Mouse (Mus musculus) gastrocnemius, postnatal 14 days (tissue): ENCODE data around the gene Arhgap25. TPM values are rescaled to one million over a fixed set of nuclear protein-coding genes. Genes with fewer than 3 reads are reported as not detected.
"Not testable (repeated sequence)": the region's sequence is repeated elsewhere in the genome, so short reads cannot be mapped to it uniquely, and the experiment has no call there.

ENCODE experiments used
- DNase-seq: peaks from one replicate; pipeline ENCODE4 v3.0.0; 2021; ENCODE audit warnings: mixed read lengths
- intact Hi-C: fragments of 180-260 bp; cut with DNase I; formaldehyde crosslinking; loops from one replicate; pipeline ENCODE4 v1.15.1; 2025; ENCODE audit warnings: low total_unique reads
- long read RNA-seq, 2 experiments: library from polyadenylated mRNA; stranded (forward); transcript quantifications; one replicate each; pipeline ENCODE4 v2.0.0; 2021
- total RNA-seq, 2 experiments: library from RNA; stranded (reverse); gene quantifications; 2 replicates each; pipeline ENCODE4 v1.2.3; 2021

The Arhgap25 gene
- 1 to 10 TPM; 2.1 to 2.9 TPM for total RNA-seq
- long read RNA-seq, experiment 1, partial matches to known transcripts: 2 of 4 reads
- long read RNA-seq, experiment 1, other reads (novel, unspliced or antisense): 0 of 4 reads
- long read RNA-seq, experiment 2, partial matches to known transcripts: 5 of 9 reads
- long read RNA-seq, experiment 2, other reads (novel, unspliced or antisense): 2 of 9 reads

GRCm38 (mm10) chr6:87532953-87533710, at the start of gene Arhgap25:
TSS of gene Arhgap25 (minus strand) at chr6:87533259.
- intact Hi-C loops: no loop called here
- no peak for DNase-seq

- intact Hi-C loops: no loop called here
- peak; percentile 77 for DNase-seq
Observed at GRCm38 (mm10) chr6:87582456-87582855, 49.4 kb upstream of the Arhgap25 start.

- intact Hi-C loops: no loop called here
- no peak for DNase-seq
Observed at GRCm38 (mm10) chr6:87581581-87581980, 48.5 kb upstream of the Arhgap25 start.

GRCm38 (mm10) chr6:87581071-87581470, 48.0 kb upstream of the Arhgap25 start:
- DNase-seq: no peak
- intact Hi-C loops: no loop called here

- DNase-seq: peak; percentile 12
Observed at GRCm38 (mm10) chr6:87578247-87578646, 45.2 kb upstream of the Arhgap25 start.

GRCm38 (mm10) chr6:87576648-87577330, 43.7 kb upstream of the Arhgap25 start:
- intact Hi-C loops: no loop called here
- DNase-seq: no peak

More at GRCm38 (mm10) chr6:87578247-87578646, 45.2 kb upstream of the Arhgap25 start:
- intact Hi-C loops: no loop called here

GRCm38 (mm10) chr6:87571863-87572262, 38.8 kb upstream of the Arhgap25 start:
- DNase-seq, intact Hi-C loops: not testable (repeated sequence)

- intact Hi-C loops: no loop called here
- DNase-seq: peak; percentile 47
Observed at GRCm38 (mm10) chr6:87567686-87568593, 34.9 kb upstream of the Arhgap25 start.

GRCm38 (mm10) chr6:87565166-87565565, 32.1 kb upstream of the Arhgap25 start:
- intact Hi-C loops: no loop called here
- DNase-seq: peak; percentile 35

GRCm38 (mm10) chr6:87564356-87564755, 31.3 kb upstream of the Arhgap25 start:
- intact Hi-C loops: no loop called here
- DNase-seq: no peak

GRCm38 (mm10) chr6:87553724-87554123, 20.7 kb upstream of the Arhgap25 start:
- DNase-seq: no peak
- intact Hi-C loops: loop anchor here (10.0 kb wide), 1 partner anchor 111 kb away; no protein-coding TSS in a partner anchor

GRCm38 (mm10) chr6:87552054-87552807, 19.2 kb upstream of the Arhgap25 start:
- no peak for DNase-seq
- intact Hi-C loops: loop anchor here (10.0 kb wide), 1 partner anchor 113 kb away; no protein-coding TSS in a partner anchor

- intact Hi-C loops: no loop called here
- DNase-seq: no peak
Observed at GRCm38 (mm10) chr6:87547836-87548235, 14.8 kb upstream of the Arhgap25 start.

- DNase-seq: no peak
- intact Hi-C loops: no loop called here
Observed at GRCm38 (mm10) chr6:87547431-87547830, 14.4 kb upstream of the Arhgap25 start.

- intact Hi-C loops: no loop called here
- no peak for DNase-seq
Observed at GRCm38 (mm10) chr6:87545331-87546217, 12.5 kb upstream of the Arhgap25 start.

- peak; percentile 33 for DNase-seq
- intact Hi-C loops: no loop called here
Observed at GRCm38 (mm10) chr6:87542027-87542426, 9.0 kb upstream of the Arhgap25 start.

GRCm38 (mm10) chr6:87541171-87541571, 8.1 kb upstream of the Arhgap25 start:
- intact Hi-C loops: no loop called here
- DNase-seq: no peak
